Mouse (Mus musculus): ENCODE measurements around the gene Gm20479. TPM values are rescaled to one million over a fixed set of nuclear protein-coding genes. Genes with fewer than 3 reads are reported as not detected.
A peak's percentile ranks its signal among the peaks of the same experiment; 100 is the strongest.

Gene Gm20479
- polyA plus RNA-seq, 1 experiment from 2014 or later = not detected

DNA sequence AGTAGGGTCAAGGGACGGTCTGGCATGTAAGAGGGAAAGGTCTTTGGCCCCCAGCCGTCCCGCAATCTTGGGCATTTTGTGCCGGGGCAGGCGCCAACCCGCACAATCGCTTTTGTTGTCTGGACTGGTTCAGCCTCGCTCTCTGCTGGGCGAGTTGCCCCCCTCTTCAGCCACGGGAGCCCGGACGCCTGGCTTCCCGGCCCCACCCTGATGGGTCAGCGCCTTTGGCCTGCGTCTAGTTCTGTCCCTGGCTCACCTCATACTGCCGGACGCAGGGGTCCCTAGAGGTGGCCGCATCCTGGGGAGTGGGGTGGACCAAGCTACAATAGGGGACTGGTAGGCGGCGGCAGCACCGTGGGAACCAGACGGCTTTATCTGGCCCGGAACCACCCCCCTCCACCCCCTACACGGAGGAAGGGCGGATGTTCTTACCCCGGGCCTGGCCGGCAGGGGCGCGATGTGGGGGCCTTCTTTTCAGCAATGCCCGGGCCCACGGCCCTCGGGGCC is 22.8 kb downstream of the Gm20479 start:
- no peak for DNase-seq
- H3K4me2 ChIP-seq (ENCODE audit: low read depth, low read length) = peak overlapping the region; percentile 71; the same call in 1 of the 2 replicates
- no peak overlapping the region for H3K9ac ChIP-seq (replicated peaks)
- no peak overlapping the region; the same call in 1 of the 2 replicates for H3K4me3 ChIP-seq (ENCODE audit: low read depth, low read length)
- no peak overlapping the region for H3K27ac ChIP-seq (ENCODE audit: low read depth)
- no peak for ATAC-seq
- WGBS (ENCODE audit: insufficient replicate concordance) = 11% methylated on average over 32 of the region's 32 CpGs
- 0 out of 2 replicates have a peak, but pooled peaks have one; percentile 23 for TF ChIP-seq CTCF (IDR thresholded peaks at IDR 0.05; ENCODE audit: low read depth)
- no peak for TF ChIP-seq EP300 (IDR thresholded peaks at IDR 0.05; ENCODE audit: low read depth)
- H3K4me1 ChIP-seq (ENCODE audit: insufficient read depth) = peaks cover 15% of the 10 kb centered on the region
- peaks cover 89% of the 10 kb centered on the region for H3K27me3 ChIP-seq (ENCODE audit: insufficient read depth, low read length)
- H3K9me3 ChIP-seq (ENCODE audit: low read length) = no peaks in the 10 kb centered on the region
- H3K36me3 ChIP-seq (replicated peaks; ENCODE audit: insufficient read depth, low read length) = no peaks in the 10 kb centered on the region

DNA sequence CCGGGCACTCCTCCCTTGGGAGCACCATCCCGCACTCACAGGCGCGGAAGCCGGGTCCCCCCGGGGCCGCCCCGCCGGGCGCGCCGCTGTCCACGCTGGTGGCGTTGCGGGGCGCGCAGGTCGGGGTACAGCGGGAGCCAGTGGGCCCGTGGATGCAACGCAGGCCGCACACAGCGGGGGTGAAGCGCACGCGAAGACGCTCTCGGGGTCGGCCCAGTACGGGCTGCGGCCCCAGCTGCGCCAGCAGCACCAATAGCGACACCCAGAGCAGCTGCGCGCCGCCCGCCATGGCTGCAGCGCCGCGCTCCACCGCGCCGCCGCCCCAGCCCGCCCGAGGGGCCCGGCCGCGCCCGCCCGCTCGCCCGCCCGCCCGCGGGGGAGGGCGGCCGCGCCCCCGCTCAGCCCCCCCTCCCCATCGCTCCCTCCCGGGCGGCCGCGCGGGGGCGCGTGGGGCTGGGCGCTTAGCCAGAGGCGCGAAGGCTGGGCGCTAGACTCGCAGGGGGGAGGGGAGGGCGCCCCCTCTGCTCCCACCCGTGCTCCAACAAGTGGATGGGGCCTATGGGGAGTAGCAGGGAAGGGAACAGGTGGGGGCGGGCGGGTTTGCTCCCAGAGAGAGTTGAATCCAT is 23.8 kb downstream of the Gm20479 start:
- ATAC-seq = no peak
- H3K4me1 ChIP-seq (ENCODE audit: insufficient read depth) = peaks cover 18% of the 10 kb centered on the region
- H3K9me3 ChIP-seq (ENCODE audit: low read length) = no peaks in the 10 kb centered on the region
- H3K27ac ChIP-seq (ENCODE audit: low read depth) = no peak overlapping the region
- H3K27me3 ChIP-seq (ENCODE audit: insufficient read depth, low read length) = peaks cover 95% of the 10 kb centered on the region
- 3% methylated on average over 26 of the region's 77 CpGs for WGBS (ENCODE audit: insufficient replicate concordance)
- TF ChIP-seq CTCF (IDR thresholded peaks at IDR 0.05; ENCODE audit: low read depth) (0 out of 2 replicates have a peak, but pooled peaks have one; percentile 14), EP300 (IDR thresholded peaks at IDR 0.05; ENCODE audit: low read depth) (no peak)
- H3K9ac ChIP-seq (replicated peaks) = peak overlapping the region; percentile 27
- peak overlapping the region; percentile 71 for H3K4me2 ChIP-seq (ENCODE audit: low read depth, low read length)
- H3K4me3 ChIP-seq (ENCODE audit: low read depth, low read length) = peak overlapping the region; percentile 43
- DNase-seq = no peak
- no peaks in the 10 kb centered on the region for H3K36me3 ChIP-seq (replicated peaks; ENCODE audit: insufficient read depth, low read length)

DNA sequence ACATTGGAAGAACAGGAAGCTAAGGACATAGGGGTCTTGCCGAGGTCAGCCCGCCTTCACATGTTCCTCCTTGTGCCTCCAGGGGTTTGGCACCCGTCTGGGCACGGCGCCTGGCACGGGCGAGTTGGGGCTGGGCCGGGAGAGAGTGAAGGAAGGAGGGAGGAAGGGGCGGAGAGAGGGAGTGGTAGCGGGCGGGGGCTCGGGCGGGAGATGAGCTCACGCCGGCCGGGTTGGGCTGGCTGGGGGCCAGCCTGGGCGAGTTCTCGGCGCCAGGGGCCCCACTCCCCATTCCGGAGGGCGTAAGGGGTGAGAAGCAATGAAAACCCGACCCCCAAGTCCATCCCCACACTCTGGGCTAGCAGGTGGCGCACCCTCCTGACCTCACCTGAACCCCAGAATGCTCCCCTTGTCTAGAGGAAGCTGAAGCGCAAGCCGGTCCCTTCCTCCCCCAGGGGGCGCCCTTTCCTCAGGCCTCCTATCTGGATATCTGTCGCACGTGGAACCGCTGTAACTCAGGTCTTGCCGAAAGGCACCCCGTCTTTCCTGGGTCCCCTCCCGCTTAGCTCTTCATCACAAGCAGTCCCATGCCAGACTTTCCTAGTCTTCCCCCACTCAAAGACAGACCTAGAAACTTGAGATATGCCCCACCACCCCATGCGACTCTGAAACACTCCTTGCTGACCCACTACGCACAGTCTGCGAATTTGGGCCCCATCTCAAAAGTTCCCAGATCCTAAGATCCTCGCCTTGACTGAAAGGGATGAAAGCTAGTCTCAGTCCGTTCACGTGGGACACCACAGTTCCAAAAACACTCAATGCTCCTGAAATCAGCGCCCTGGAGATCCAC is 24.6 kb downstream of the Gm20479 start:
- DNase-seq (peak; percentile 90), ATAC-seq (peak; percentile 12; the same call in 1 of the 2 replicates)
- Histone ChIP-seq H3K27me3 (ENCODE audit: insufficient read depth, low read length) (peaks cover 96% of the 10 kb centered on the region), H3K4me3 (ENCODE audit: low read depth, low read length) (peak overlapping the region; percentile 43), H3K27ac (ENCODE audit: low read depth) (no peak overlapping the region), H3K9me3 (ENCODE audit: low read length) (no peaks in the 10 kb centered on the region), H3K4me1 (ENCODE audit: insufficient read depth) (peaks cover 18% of the 10 kb centered on the region), H3K36me3 (replicated peaks; ENCODE audit: insufficient read depth, low read length) (no peaks in the 10 kb centered on the region), H3K4me2 (ENCODE audit: low read depth, low read length) (peak overlapping the region; percentile 71), H3K9ac (replicated peaks) (peak overlapping the region; percentile 27; the same call in 1 of the 2 replicates)
- TF ChIP-seq EP300 (IDR thresholded peaks at IDR 0.05; ENCODE audit: low read depth) = no peak
- peak; percentile 88 for TF ChIP-seq CTCF (IDR thresholded peaks at IDR 0.05; ENCODE audit: low read depth)
- WGBS (ENCODE audit: insufficient replicate concordance) = 1% methylated on average over 28 of the region's 39 CpGs

DNA sequence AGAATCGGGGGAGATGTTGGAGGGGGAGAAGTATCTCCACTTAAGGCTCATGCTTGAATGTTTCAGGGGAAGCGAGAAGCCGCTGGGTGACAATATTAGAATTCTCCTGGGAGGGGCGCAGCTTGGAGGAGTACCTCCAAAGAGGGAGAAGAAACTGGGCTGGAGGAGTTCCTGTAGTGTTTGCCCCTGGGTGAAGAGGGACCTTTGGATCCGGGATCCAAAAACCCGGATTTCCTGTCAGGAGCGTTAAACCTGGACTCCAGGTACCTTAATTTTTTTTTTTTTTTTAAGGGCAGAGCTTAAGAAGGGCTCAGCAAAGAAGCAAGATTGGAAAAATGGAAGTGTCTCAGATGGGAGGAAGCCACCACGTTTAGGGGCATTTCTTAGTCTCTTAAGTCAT is 25.4 kb downstream of the Gm20479 start:
- Histone ChIP-seq H3K4me1 (ENCODE audit: insufficient read depth) (peaks cover 18% of the 10 kb centered on the region), H3K4me3 (ENCODE audit: low read depth, low read length) (peak overlapping the region; percentile 43), H3K4me2 (ENCODE audit: low read depth, low read length) (peak overlapping the region; percentile 71), H3K27ac (ENCODE audit: low read depth) (peak overlapping the region; percentile 46), H3K9me3 (ENCODE audit: low read length) (no peaks in the 10 kb centered on the region), H3K27me3 (ENCODE audit: insufficient read depth, low read length) (peaks cover 96% of the 10 kb centered on the region), H3K36me3 (replicated peaks; ENCODE audit: insufficient read depth, low read length) (no peaks in the 10 kb centered on the region), H3K9ac (replicated peaks) (no peak overlapping the region)
- ATAC-seq (no peak), DNase-seq (no peak)
- TF ChIP-seq CTCF (IDR thresholded peaks at IDR 0.05; ENCODE audit: low read depth) (no peak), EP300 (IDR thresholded peaks at IDR 0.05; ENCODE audit: low read depth) (no peak)
- WGBS (ENCODE audit: insufficient replicate concordance) = 6% methylated on average over 8 of the region's 8 CpGs

DNA sequence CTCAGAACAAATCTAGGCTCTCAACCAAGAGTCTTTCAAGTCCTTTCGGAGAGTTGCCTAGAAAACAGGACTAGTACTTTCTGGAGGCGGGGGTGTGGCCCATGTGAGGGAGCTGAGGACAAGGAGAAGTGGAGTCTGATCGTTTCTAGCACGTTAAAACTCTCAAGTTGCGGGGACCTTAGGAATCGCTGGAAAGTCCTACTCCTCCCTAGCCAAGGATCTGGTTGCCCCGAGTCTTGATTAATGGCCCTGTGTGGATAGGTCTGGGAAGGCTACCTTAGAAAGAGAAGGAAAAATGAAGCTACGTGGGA is 25.7 kb downstream of the Gm20479 start:
- Histone ChIP-seq H3K9ac (replicated peaks) (no peak overlapping the region), H3K4me1 (ENCODE audit: insufficient read depth) (peaks cover 18% of the 10 kb centered on the region), H3K36me3 (replicated peaks; ENCODE audit: insufficient read depth, low read length) (no peaks in the 10 kb centered on the region), H3K9me3 (ENCODE audit: low read length) (no peaks in the 10 kb centered on the region), H3K4me2 (ENCODE audit: low read depth, low read length) (peak overlapping the region; percentile 71), H3K4me3 (ENCODE audit: low read depth, low read length) (peak overlapping the region; percentile 43), H3K27ac (ENCODE audit: low read depth) (peak overlapping the region; percentile 46), H3K27me3 (ENCODE audit: insufficient read depth, low read length) (peaks cover 96% of the 10 kb centered on the region)
- WGBS (ENCODE audit: insufficient replicate concordance) = 4% methylated on average over 8 of the region's 8 CpGs
- TF ChIP-seq EP300 (IDR thresholded peaks at IDR 0.05; ENCODE audit: low read depth) (no peak), CTCF (IDR thresholded peaks at IDR 0.05; ENCODE audit: low read depth) (no peak)
- DNase-seq (no peak), ATAC-seq (no peak)

Measured in liver, postnatal 0 days (tissue).